Mouse (Mus musculus) neutrophil, adult 59 days (primary cell): ENCODE measurements around the gene Znrf4. TPM values are rescaled to one million over a fixed set of nuclear protein-coding genes. Genes with fewer than 3 reads are reported as not detected.

ENCODE experiments used
- total RNA-seq, 2 experiments: library from RNA; stranded (reverse); gene quantifications; 1 replicate in 1 of 2; 2 replicates in 1 of 2; pipeline ENCODE4 v1.2.4; 2023

Znrf4 gene
- total RNA-seq, result not detected

DNA sequence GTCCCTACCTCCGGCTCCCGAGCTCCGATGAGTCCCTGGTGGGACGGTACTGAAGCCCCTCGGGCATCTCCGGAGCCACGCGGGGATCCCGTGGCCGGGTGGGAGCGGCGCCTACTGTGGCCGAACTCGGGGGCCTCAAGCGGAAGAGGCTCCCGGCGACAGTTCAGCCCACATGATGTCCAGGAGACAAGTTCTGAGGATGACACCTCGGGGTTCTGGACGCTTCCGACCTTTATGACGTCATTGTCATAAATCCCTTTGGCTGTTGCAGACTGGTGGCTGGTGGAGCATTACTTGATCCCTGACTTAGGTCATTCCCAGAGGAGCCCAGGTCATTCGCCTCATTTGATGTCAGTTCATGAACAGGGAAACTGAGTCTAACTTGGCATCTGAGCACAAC lies at the start of gene Znrf4:
TSS of gene Znrf4 (minus strand) at position 122 of the 400 bp plus-strand sequence.

GRCm38 (mm10) chr17:56554122-56554551 lies 41.9 kb upstream of the Znrf4 start, which contains the start of gene Gm20219:
TSS of gene Gm20219 (minus strand) at chr17:56554387.

DNA sequence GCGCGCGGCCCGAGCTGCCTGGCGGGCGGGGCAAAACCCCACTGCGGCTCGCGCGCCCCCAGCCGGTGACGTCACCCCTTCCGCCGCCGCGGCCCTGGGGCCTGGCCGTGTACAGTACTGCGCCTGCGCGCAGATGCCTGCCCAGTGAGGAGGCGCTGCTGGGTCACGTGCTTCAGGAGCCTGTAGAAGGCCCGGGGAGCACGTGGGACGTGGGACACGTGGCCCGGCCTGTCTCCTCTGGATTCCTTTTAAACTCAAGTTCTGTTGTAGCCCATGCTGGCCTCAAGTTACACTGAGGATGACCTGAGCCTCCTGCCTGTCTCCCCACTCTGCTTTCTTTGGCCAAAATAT lies 35.9 kb downstream of the Znrf4 start, which contains the start of gene Ptprs:
TSS of gene Ptprs (minus strand) at position 82 of the 351 bp plus-strand sequence.

Other genes with a start within 250 kb of the Znrf4 start
- 10 to 100 TPM; 13.2 to 15.0 TPM for gene Ticam1, start 235.6 kb downstream of the Znrf4 start, total RNA-seq
- 10 to 100 TPM; 45.8 to 53.2 TPM for gene Plin3, start 219.6 kb downstream of the Znrf4 start, total RNA-seq
- gene Arrdc5, start 212.1 kb downstream of the Znrf4 start, total RNA-seq, result not detected
- gene Uhrf1, start 209.1 kb downstream of the Znrf4 start, total RNA-seq, result 10 to 100 TPM; 88.7 to 96.5 TPM
- 10 to 100 TPM; 16.8 to 18.0 TPM for gene Kdm4b, start 186.4 kb downstream of the Znrf4 start, total RNA-seq
- gene Ptprs, start 35.9 kb downstream of the Znrf4 start, total RNA-seq, result 10 to 100 TPM; 23.5 to 24.6 TPM
- 1 to 10 TPM; 3.8 to 4.1 TPM for gene Gm20219, start 42.0 kb upstream of the Znrf4 start, total RNA-seq
- gene Safb2, start 72.2 kb upstream of the Znrf4 start, total RNA-seq, result 100 to 1,000 TPM; 246 to 264 TPM
- gene Safb, start 72.4 kb upstream of the Znrf4 start, total RNA-seq, result 100 to 1,000 TPM; 131 to 143 TPM
- 10 to 100 TPM; 46.1 to 46.2 TPM for gene 2410015M20Rik, start 97.3 kb upstream of the Znrf4 start, total RNA-seq
- 100 to 1,000 TPM; 435 to 479 TPM for gene Rpl36, start 101.0 kb upstream of the Znrf4 start, total RNA-seq
- 10 to 100 TPM; 19.7 to 22.8 TPM for gene Lonp1, start 114.5 kb upstream of the Znrf4 start, total RNA-seq
- gene Catsperd, start 115.7 kb upstream of the Znrf4 start, total RNA-seq, result 1 to 10 TPM; 1.3 to 1.7 TPM
- gene Ranbp3, start 160.9 kb upstream of the Znrf4 start, total RNA-seq, result 10 to 100 TPM; 58.0 to 58.8 TPM
- gene Ndufa11, start 205.3 kb upstream of the Znrf4 start, total RNA-seq, result 10 to 100 TPM; 60.0 to 63.3 TPM
- gene Vmac, start 205.6 kb upstream of the Znrf4 start, total RNA-seq, result 1 to 10 TPM; 1.9 to 2.4 TPM
- not detected for gene Nrtn, start 245.1 kb upstream of the Znrf4 start, total RNA-seq